Mouse (Mus musculus) liver (tissue): ENCODE data around the gene Klc4.

Source experiments
- DNase-seq: peaks from one replicate; pipeline ENCODE4 v3.0.0-alpha.2; 2020; ENCODE audit warnings: mixed read lengths

Gene Klc4

DNA sequence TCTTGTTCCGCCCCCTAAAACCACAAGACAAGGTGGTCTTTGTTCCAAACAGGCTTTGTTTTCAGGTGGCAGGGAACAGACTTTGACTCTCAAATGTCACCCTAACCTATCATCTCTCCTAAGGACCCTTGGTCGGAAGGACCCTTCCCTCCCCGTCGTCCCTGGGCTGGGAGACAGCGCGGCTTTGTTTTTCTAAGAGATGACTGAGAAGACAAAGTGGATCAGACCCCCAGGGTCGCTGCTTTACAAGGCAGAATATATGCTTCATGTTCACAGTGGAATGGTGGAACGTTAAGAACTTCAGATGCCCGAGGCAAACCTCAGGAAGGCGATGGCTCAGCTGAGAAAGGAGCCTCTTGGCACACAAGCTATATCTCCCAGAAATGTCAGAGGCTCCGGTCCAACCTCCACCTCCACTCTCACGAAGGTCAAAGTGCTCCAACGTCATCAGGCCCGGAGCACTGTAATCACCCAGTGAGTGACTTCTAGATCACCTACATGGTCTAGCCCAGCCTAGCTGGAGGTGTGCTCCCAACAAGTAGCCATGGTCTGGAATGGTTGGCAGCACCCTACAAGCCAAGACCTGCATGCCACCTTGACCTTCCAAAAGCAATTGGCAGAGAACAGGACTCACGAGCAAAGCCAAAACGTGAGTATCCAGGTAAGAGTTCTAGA is 26.0 kb downstream of the Klc4 start:
- DNase-seq: no peak

GRCm38 (mm10) chr17:46618769-46619682 is 26.8 kb downstream of the Klc4 start:
- no peak for DNase-seq

DNA sequence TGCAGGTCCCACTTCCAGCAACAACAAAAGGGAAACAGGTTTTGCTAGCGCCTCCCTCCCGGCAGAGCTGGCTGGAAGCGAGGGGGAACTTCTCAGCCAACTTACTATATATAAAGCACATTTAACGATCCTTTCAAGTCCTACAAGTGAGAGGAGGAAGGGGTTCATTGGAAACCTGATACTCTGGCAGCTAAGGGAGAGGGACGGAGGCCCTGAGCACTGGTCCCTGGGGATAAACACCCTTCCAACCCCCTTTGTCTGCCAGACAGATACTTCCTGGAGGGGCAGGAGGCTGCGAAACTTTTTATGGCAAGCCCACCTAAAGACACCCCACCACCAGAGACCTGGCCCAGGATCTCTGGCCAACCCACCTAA is 27.4 kb downstream of the Klc4 start:
- DNase-seq: no peak

- DNase-seq: no peak
Measured at GRCm38 (mm10) chr17:46617799-46618198, 28.0 kb downstream of the Klc4 start.

GRCm38 (mm10) chr17:46613229-46613628 is 32.6 kb downstream of the Klc4 start:
- no peak for DNase-seq

- no peak for DNase-seq
Measured at GRCm38 (mm10) chr17:46612820-46613219, 33.0 kb downstream of the Klc4 start.

DNA sequence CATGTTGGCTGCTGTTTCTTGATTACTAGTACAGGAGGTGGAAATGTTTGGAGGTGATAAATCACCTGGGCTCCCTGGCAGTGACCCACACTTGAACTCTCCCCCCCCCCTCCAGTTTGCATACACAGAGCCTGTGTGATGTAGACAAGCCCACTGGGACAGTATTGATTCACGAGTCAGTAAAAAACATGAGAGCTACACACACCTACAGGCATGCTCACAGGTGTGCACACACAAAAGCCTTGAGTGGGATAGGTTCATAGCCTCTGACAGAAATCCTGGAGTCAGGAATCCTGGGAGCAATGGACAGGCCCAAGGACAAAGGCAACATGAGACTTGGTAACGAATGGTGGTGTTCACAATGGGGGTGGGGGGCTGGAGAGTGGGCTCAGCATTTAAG is 33.6 kb downstream of the Klc4 start:
- no peak for DNase-seq

DNA sequence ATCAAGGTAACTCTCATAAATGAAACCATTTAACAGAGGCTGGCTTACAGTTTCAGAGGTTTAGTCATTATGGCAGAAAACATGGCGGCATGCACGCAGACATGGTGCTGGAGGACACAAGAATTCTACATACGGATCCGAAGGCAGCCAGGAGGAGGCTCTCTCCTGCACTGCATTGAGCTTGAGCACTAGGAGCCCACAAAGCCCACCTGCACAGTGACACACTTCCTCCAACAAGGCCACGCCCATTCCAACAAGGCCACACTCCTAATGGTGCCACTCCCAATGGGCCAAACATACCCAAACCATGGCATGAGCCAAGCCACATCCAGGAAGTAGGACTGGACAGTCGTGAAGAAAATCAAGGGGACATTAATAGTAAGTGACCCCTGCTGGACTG is 34.5 kb downstream of the Klc4 start:
- no peak for DNase-seq

- no peak for DNase-seq
Measured at GRCm38 (mm10) chr17:46609721-46610514, 35.9 kb downstream of the Klc4 start.

GRCm38 (mm10) chr17:46605987-46606386 is 39.8 kb downstream of the Klc4 start:
- DNase-seq: no peak

DNA sequence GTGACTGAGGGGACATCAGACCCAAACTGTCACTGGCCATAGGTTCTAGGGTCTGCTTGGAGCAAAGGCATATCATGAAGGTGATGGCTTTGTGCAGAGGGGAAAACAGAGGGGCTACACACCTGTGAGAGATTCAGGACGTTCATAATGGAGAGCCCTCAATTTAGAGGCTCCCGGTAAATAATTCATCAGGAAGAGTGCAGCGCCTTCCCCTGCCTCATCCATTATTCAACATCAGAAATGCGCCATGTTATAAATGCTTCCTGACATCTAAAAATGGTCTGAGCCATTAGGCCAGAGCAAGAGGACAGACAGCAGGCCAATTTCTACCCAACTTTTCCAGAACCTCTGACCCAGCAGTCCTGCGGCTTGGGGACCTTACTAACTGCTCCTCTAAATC is 40.7 kb downstream of the Klc4 start:
- no peak for DNase-seq

DNA sequence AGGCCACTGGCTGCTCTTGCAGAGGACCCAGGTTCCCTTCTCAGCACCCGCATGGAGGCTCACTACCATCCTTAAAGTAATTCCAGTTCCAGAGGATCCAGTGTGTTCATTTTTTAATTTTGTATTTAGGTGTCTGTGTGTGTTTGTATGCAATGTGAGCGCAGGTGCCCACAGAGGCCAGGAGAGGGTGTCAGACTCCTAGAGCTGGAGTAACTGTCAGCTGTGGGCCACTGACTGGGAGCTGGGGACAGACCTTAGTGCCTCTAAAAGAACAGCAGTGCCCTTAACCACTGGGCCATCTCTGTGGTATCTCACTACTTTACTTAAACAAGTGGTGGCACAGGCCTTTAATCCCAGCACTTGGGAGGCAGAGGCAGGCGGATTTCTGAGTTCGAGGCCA is 42.6 kb downstream of the Klc4 start:
- no peak for DNase-seq

GRCm38 (mm10) chr17:46602212-46602611 is 43.6 kb downstream of the Klc4 start:
- no peak for DNase-seq

- no peak for DNase-seq
Measured at GRCm38 (mm10) chr17:46600569-46600968, 45.3 kb downstream of the Klc4 start.

GRCm38 (mm10) chr17:46598963-46599362 is 46.9 kb downstream of the Klc4 start:
- DNase-seq: no peak

DNA sequence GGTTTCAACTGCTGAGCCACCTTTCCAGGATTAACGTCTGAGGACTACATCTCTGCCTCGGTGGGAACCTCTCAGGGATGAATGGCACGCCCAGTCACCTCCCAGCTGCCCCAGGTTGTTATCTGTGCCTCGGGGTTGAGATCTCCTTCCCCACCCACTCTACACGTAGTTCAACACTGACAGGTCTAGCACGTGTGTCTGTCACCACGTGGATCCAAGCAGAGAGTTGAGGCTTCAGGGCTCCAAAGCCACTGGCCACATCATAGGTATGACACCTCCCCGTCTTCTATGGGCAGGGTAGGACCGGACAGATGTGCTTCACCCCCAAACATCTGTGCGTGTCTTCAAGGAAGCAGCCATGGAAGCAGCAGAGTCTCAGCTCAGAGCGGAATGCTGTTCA is 47.9 kb downstream of the Klc4 start:
- no peak for DNase-seq

DNA sequence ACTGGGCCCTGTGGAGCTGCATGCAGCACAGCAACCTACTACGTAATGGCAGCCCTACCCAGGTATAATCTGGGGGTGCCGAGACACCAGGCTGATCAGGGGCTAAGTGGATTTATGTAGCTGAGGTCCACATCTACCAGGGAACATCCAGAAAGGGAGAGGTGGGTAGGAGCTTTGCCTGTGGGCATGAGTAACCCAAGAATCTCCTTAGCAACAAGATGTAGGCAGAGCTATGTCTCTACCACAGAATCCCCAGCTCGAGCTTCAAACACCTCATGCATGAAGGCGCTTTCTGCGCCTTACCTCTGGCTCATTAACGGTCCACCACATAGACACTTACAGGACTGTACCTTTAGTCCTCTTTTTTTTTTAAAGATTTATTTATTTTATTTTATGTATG is 50.5 kb downstream of the Klc4 start:
- DNase-seq: no peak

- DNase-seq: no peak
Measured at GRCm38 (mm10) chr17:46594606-46595005, 51.2 kb downstream of the Klc4 start.

GRCm38 (mm10) chr17:46593124-46593523 is 52.7 kb downstream of the Klc4 start:
- no peak for DNase-seq

GRCm38 (mm10) chr17:46591406-46591805 is 54.4 kb downstream of the Klc4 start:
- no peak for DNase-seq

DNA sequence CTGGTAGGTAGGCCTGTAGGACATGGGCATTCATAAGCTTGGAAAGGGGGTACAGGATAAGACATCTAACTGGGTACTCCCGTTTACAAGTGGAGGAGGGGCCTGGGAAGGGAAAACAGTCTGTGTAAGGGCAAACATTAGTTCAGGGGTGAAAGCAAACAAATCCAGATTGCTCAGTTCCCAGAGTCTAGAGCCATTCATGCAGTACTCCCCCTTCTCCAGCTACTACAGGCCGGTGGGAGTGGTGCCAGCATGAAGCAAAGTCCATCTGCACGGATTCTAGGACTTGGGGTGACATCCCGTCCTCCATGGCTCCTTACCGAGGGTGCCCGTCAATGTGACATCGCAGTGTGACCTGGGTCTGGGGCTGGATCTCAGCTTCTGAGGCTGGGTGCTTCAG is 55.4 kb downstream of the Klc4 start:
- peak; percentile 20 for DNase-seq

DNA sequence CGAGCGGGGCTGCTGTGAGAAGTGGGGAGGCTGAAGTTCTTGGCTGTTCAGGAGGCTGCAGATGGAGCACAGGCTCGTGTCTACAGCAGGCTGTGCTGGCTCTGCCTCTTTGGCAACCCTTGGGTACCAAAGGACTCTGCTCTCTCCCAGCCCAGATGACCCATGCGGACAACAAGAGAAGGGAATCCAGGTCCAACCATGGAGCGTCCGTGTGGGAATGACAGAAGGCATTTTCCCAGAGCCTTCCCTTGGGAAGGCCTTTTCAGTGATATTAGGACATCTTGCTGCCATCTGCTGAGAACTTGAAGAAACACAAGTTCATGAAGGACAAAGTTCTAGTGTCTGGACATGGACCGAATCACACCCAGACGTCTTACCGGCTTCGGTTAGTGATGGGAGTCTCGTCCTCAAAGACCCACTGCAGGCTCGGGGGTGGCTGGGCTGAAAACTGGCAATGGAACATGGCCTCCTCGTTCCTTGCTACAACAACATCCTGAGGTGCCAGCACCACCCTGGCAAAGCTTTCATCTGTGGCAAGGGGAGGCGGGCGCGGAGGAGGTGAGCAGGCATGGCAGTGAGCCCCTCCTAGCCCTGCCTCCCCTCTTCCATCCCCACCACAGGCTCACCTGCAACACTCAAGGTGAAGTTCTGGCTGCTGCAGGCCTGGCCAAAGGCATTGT is 56.0 kb downstream of the Klc4 start:
- no peak for DNase-seq

DNA sequence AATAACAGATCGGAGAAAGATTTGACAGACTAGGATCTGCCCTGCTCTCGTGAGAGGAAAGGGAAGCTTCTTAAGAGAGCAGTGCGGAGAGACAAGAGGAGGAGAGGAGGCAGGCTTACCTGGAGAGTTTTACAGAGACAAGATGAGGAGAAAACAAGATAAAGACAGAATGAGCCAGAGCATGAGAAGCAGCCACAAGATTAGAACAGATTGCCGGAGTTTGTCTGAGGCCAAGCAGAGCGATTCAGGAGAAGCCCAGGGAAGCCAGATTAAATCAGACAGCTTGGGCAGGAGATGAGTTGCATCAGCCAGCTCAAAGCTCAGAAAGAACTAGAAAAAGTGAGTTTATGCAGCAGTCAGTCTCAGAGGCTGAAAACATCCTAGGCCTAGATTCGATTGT is 56.9 kb downstream of the Klc4 start:
- DNase-seq: no peak
